Mouse (Mus musculus): ENCODE measurements around the gene Slc12a3. TPM values are rescaled to one million over a fixed set of nuclear protein-coding genes. Genes with fewer than 3 reads are reported as not detected.
"Not testable (repeated sequence)": the region's sequence is repeated elsewhere in the genome, so short reads cannot be mapped to it uniquely, and the experiment has no call there.

Gene Slc12a3
- polyA plus RNA-seq, 1 experiment from 2014 or later: not detected

- H3K27me3 ChIP-seq (ENCODE audit: control insufficient read depth, insufficient read depth, low read length): no peaks in the 10 kb centered on the region
- WGBS: 83% methylated on average over 6 of the region's 6 CpGs
- H3K27ac ChIP-seq (ENCODE audit: low read depth, low read length): no peak overlapping the region
- no peak for DNase-seq (ENCODE audit: low spot score)
- peaks cover 23% of the 10 kb centered on the region for H3K36me3 ChIP-seq (ENCODE audit: control insufficient read depth, insufficient read depth, low read length)
- no peaks in the 10 kb centered on the region for H3K9me3 ChIP-seq (ENCODE audit: control insufficient read depth, low read length)
- no peak overlapping the region for H3K9ac ChIP-seq (ENCODE audit: low read length)
- no peak overlapping the region for H3K4me2 ChIP-seq (ENCODE audit: low read depth)
- H3K4me1 ChIP-seq (ENCODE audit: control insufficient read depth, insufficient read depth, low read length): peaks cover 3% of the 10 kb centered on the region; the same call in 1 of the 2 replicates
- no peak overlapping the region for H3K4me3 ChIP-seq (ENCODE audit: low read depth, low read length)
- ATAC-seq (ENCODE audit: insufficient read depth, low FRiP score, low TSS enrichment): no peak
Measured at GRCm38 (mm10) chr8:94392648-94393047, 63.6 kb downstream of the Slc12a3 start.

- no peaks in the 10 kb centered on the region for H3K4me1 ChIP-seq (ENCODE audit: control insufficient read depth, insufficient read depth, low read length)
- 90% methylated on average over 6 of the region's 6 CpGs for WGBS
- no peaks in the 10 kb centered on the region for H3K9me3 ChIP-seq (ENCODE audit: control insufficient read depth, low read length)
- no peak overlapping the region for H3K27ac ChIP-seq (ENCODE audit: low read depth, low read length)
- H3K4me2 ChIP-seq (ENCODE audit: low read depth): no peak overlapping the region
- H3K36me3 ChIP-seq (ENCODE audit: control insufficient read depth, insufficient read depth, low read length): peaks cover 21% of the 10 kb centered on the region
- H3K27me3 ChIP-seq (ENCODE audit: control insufficient read depth, insufficient read depth, low read length): no peaks in the 10 kb centered on the region
- H3K9ac ChIP-seq (ENCODE audit: low read length): no peak overlapping the region
- no peak for ATAC-seq (ENCODE audit: insufficient read depth, low FRiP score, low TSS enrichment)
- no peak for DNase-seq (ENCODE audit: low spot score)
- no peak overlapping the region for H3K4me3 ChIP-seq (ENCODE audit: low read depth, low read length)
Measured at GRCm38 (mm10) chr8:94395851-94396540, 67.0 kb downstream of the Slc12a3 start.

- Histone ChIP-seq H3K4me1 (ENCODE audit: control insufficient read depth, insufficient read depth, low read length) (no peaks in the 10 kb centered on the region), H3K9ac (ENCODE audit: low read length) (no peak overlapping the region), H3K4me2 (ENCODE audit: low read depth) (no peak overlapping the region), H3K27ac (ENCODE audit: low read depth, low read length) (no peak overlapping the region), H3K36me3 (ENCODE audit: control insufficient read depth, insufficient read depth, low read length) (peaks cover 10% of the 10 kb centered on the region), H3K27me3 (ENCODE audit: control insufficient read depth, insufficient read depth, low read length) (no peaks in the 10 kb centered on the region), H3K9me3 (ENCODE audit: control insufficient read depth, low read length) (no peaks in the 10 kb centered on the region), H3K4me3 (ENCODE audit: low read depth, low read length) (no peak overlapping the region)
- DNase-seq (ENCODE audit: low spot score) (peak; percentile 57), ATAC-seq (ENCODE audit: insufficient read depth, low FRiP score, low TSS enrichment) (0 out of 2 replicates have a peak, but pooled peaks have one; percentile 38)
- 68% methylated on average over 11 of the region's 11 CpGs for WGBS
Measured at GRCm38 (mm10) chr8:94396964-94397657, 68.1 kb downstream of the Slc12a3 start.

- no peak for DNase-seq (ENCODE audit: low spot score)
- 89% methylated on average over 6 of the region's 6 CpGs for WGBS
- no peak for ATAC-seq (ENCODE audit: insufficient read depth, low FRiP score, low TSS enrichment)
- H3K4me1 ChIP-seq (ENCODE audit: control insufficient read depth, insufficient read depth, low read length): no peaks in the 10 kb centered on the region
- H3K27me3 ChIP-seq (ENCODE audit: control insufficient read depth, insufficient read depth, low read length): no peaks in the 10 kb centered on the region
- H3K9me3 ChIP-seq (ENCODE audit: control insufficient read depth, low read length): no peaks in the 10 kb centered on the region
- no peak overlapping the region for H3K27ac ChIP-seq (ENCODE audit: low read depth, low read length)
- H3K36me3 ChIP-seq (ENCODE audit: control insufficient read depth, insufficient read depth, low read length): peaks cover 4% of the 10 kb centered on the region; the same call in 1 of the 2 replicates
- no peak overlapping the region for H3K4me2 ChIP-seq (ENCODE audit: low read depth)
- H3K4me3 ChIP-seq (ENCODE audit: low read depth, low read length): no peak overlapping the region
- H3K9ac ChIP-seq (ENCODE audit: low read length): no peak overlapping the region
Measured at GRCm38 (mm10) chr8:94398587-94398986, 69.6 kb downstream of the Slc12a3 start.

- Histone ChIP-seq H3K36me3 (ENCODE audit: control insufficient read depth, insufficient read depth, low read length) (peaks cover 4% of the 10 kb centered on the region; the same call in 1 of the 2 replicates), H3K27me3 (ENCODE audit: control insufficient read depth, insufficient read depth, low read length) (no peaks in the 10 kb centered on the region), H3K4me3 (ENCODE audit: low read depth, low read length) (no peak overlapping the region), H3K4me1 (ENCODE audit: control insufficient read depth, insufficient read depth, low read length) (no peaks in the 10 kb centered on the region), H3K4me2 (ENCODE audit: low read depth) (no peak overlapping the region), H3K9ac (ENCODE audit: low read length) (no peak overlapping the region), H3K9me3 (ENCODE audit: control insufficient read depth, low read length) (no peaks in the 10 kb centered on the region), H3K27ac (ENCODE audit: low read depth, low read length) (no peak overlapping the region)
- no peak for DNase-seq (ENCODE audit: low spot score)
- WGBS: 81% methylated on average over 3 of the region's 3 CpGs
- ATAC-seq (ENCODE audit: insufficient read depth, low FRiP score, low TSS enrichment): no peak
Measured at GRCm38 (mm10) chr8:94399361-94399953, 70.5 kb downstream of the Slc12a3 start.

- H3K9ac ChIP-seq (ENCODE audit: low read length); DNase-seq (ENCODE audit: low spot score); H3K27me3 ChIP-seq (ENCODE audit: control insufficient read depth, insufficient read depth, low read length); H3K27ac ChIP-seq (ENCODE audit: low read depth, low read length); H3K4me3 ChIP-seq (ENCODE audit: low read depth, low read length); H3K9me3 ChIP-seq (ENCODE audit: control insufficient read depth, low read length); H3K36me3 ChIP-seq (ENCODE audit: control insufficient read depth, insufficient read depth, low read length); ATAC-seq (ENCODE audit: insufficient read depth, low FRiP score, low TSS enrichment); H3K4me2 ChIP-seq (ENCODE audit: low read depth); H3K4me1 ChIP-seq (ENCODE audit: control insufficient read depth, insufficient read depth, low read length): not testable (repeated sequence)
- WGBS: 87% methylated on average over 2 of the region's 2 CpGs
Measured at GRCm38 (mm10) chr8:94399957-94400356, 71.0 kb downstream of the Slc12a3 start.

- Histone ChIP-seq H3K9me3 (ENCODE audit: control insufficient read depth, low read length) (no peaks in the 10 kb centered on the region), H3K27ac (ENCODE audit: low read depth, low read length) (no peak overlapping the region), H3K27me3 (ENCODE audit: control insufficient read depth, insufficient read depth, low read length) (no peaks in the 10 kb centered on the region), H3K36me3 (ENCODE audit: control insufficient read depth, insufficient read depth, low read length) (no peaks in the 10 kb centered on the region), H3K4me3 (ENCODE audit: low read depth, low read length) (no peak overlapping the region), H3K4me2 (ENCODE audit: low read depth) (no peak overlapping the region), H3K4me1 (ENCODE audit: control insufficient read depth, insufficient read depth, low read length) (no peaks in the 10 kb centered on the region), H3K9ac (ENCODE audit: low read length) (no peak overlapping the region)
- DNase-seq (ENCODE audit: low spot score): no peak
- ATAC-seq (ENCODE audit: insufficient read depth, low FRiP score, low TSS enrichment): no peak
- WGBS: 71% methylated on average over 8 of the region's 8 CpGs
Measured at GRCm38 (mm10) chr8:94408443-94409080, 79.6 kb downstream of the Slc12a3 start.

- ATAC-seq (ENCODE audit: insufficient read depth, low FRiP score, low TSS enrichment): no peak
- no peak for DNase-seq (ENCODE audit: low spot score)
- H3K27me3 ChIP-seq (ENCODE audit: control insufficient read depth, insufficient read depth, low read length): no peaks in the 10 kb centered on the region
- no peak overlapping the region for H3K27ac ChIP-seq (ENCODE audit: low read depth, low read length)
- WGBS: 91% methylated on average over 7 of the region's 7 CpGs
- H3K4me3 ChIP-seq (ENCODE audit: low read depth, low read length): no peak overlapping the region
- no peak overlapping the region for H3K9ac ChIP-seq (ENCODE audit: low read length)
- no peaks in the 10 kb centered on the region for H3K4me1 ChIP-seq (ENCODE audit: control insufficient read depth, insufficient read depth, low read length)
- H3K9me3 ChIP-seq (ENCODE audit: control insufficient read depth, low read length): no peaks in the 10 kb centered on the region
- H3K36me3 ChIP-seq (ENCODE audit: control insufficient read depth, insufficient read depth, low read length): no peaks in the 10 kb centered on the region
- H3K4me2 ChIP-seq (ENCODE audit: low read depth): no peak overlapping the region
Measured at GRCm38 (mm10) chr8:94409523-94409922, 80.5 kb downstream of the Slc12a3 start.
